Mouse (Mus musculus): ENCODE measurements around the gene Fam71f2.
A peak's percentile ranks its signal among the peaks of the same experiment; 100 is the strongest.

The Fam71f2 gene

GRCm38 (mm10) chr6:29279293-29279692 is at the start of gene Fam71f2:
TSS of gene Fam71f2 (plus strand) at chr6:29279593.
- DNase-seq (ENCODE audit: low spot score in 2 of 2), result no peak

GRCm38 (mm10) chr6:29230386-29230785 is 49.0 kb upstream of the Fam71f2 start:
- DNase-seq (ENCODE audit: low spot score in 2 of 2), result no peak

GRCm38 (mm10) chr6:29231799-29232198 is 47.6 kb upstream of the Fam71f2 start:
- no peak for DNase-seq (ENCODE audit: low spot score in 2 of 2)

- no peak for DNase-seq (ENCODE audit: low spot score in 2 of 2)
Measured at GRCm38 (mm10) chr6:29232321-29232720, 47.1 kb upstream of the Fam71f2 start.

- DNase-seq (ENCODE audit: low spot score in 2 of 2), result no peak
Measured at GRCm38 (mm10) chr6:29233710-29234109, 45.7 kb upstream of the Fam71f2 start.

GRCm38 (mm10) chr6:29234272-29234671 is 45.1 kb upstream of the Fam71f2 start:
- no peak for DNase-seq (ENCODE audit: low spot score in 2 of 2)

- DNase-seq (ENCODE audit: low spot score in 2 of 2), result no peak
Measured at GRCm38 (mm10) chr6:29240806-29241205, 38.6 kb upstream of the Fam71f2 start.

- DNase-seq (ENCODE audit: low spot score in 2 of 2), result no peak
Measured at GRCm38 (mm10) chr6:29241697-29242096, 37.7 kb upstream of the Fam71f2 start.

GRCm38 (mm10) chr6:29242265-29242664 is 37.1 kb upstream of the Fam71f2 start:
- no peak for DNase-seq (ENCODE audit: low spot score in 2 of 2)

- DNase-seq (ENCODE audit: low spot score in 2 of 2), result no peak
Measured at GRCm38 (mm10) chr6:29245272-29246120, 33.9 kb upstream of the Fam71f2 start.

GRCm38 (mm10) chr6:29246183-29246582 is 33.2 kb upstream of the Fam71f2 start:
- DNase-seq (ENCODE audit: low spot score in 2 of 2), result no peak

- DNase-seq (ENCODE audit: low spot score in 2 of 2), result no peak
Measured at GRCm38 (mm10) chr6:29246585-29246984, 32.8 kb upstream of the Fam71f2 start.

GRCm38 (mm10) chr6:29247072-29247471 is 32.3 kb upstream of the Fam71f2 start:
- no peak for DNase-seq (ENCODE audit: low spot score in 2 of 2)

- DNase-seq (ENCODE audit: low spot score in 2 of 2), result no peak
Measured at GRCm38 (mm10) chr6:29259418-29259817, 20.0 kb upstream of the Fam71f2 start.

- DNase-seq (ENCODE audit: low spot score in 2 of 2), result no peak
Measured at GRCm38 (mm10) chr6:29261831-29262230, 17.6 kb upstream of the Fam71f2 start.

GRCm38 (mm10) chr6:29263650-29264455 is 15.5 kb upstream of the Fam71f2 start:
- peak; percentile 10 to 25 for DNase-seq (ENCODE audit: low spot score in 2 of 2)

GRCm38 (mm10) chr6:29264456-29264781 is 15.0 kb upstream of the Fam71f2 start:
- DNase-seq (ENCODE audit: low spot score in 2 of 2), result no peak

- no peak for DNase-seq (ENCODE audit: low spot score in 2 of 2)
Measured at GRCm38 (mm10) chr6:29266936-29267335, 12.5 kb upstream of the Fam71f2 start.

GRCm38 (mm10) chr6:29269006-29269668 is 10.3 kb upstream of the Fam71f2 start:
- DNase-seq (ENCODE audit: low spot score in 2 of 2), result no peak

- no peak for DNase-seq (ENCODE audit: low spot score in 2 of 2)
Measured at GRCm38 (mm10) chr6:29270961-29271360, 8.4 kb upstream of the Fam71f2 start.

- DNase-seq (ENCODE audit: low spot score in 2 of 2), result peak; percentile 84 to 86
Measured at GRCm38 (mm10) chr6:29272312-29273072, 6.9 kb upstream of the Fam71f2 start, which contains the start of gene Hilpda. TSS of gene Hilpda (plus strand) at chr6:29272488.
